Mouse (Mus musculus) kidney, embryonic 16.5 days (tissue): Measurements from ENCODE around the gene Zswim1. TPM values are rescaled to one million over a fixed set of nuclear protein-coding genes. Genes with fewer than 3 reads are reported as not detected.
"Not testable (repeated sequence)": the region's sequence is repeated elsewhere in the genome, so short reads cannot be mapped to it uniquely, and the experiment has no call there.

Experiments used
- ATAC-seq: fragments of 200-750 bp; cut with Nextera tagmentation; 2 replicates; pipeline ENCODE4 v1.8.0; 2017; ENCODE audit warnings: moderate TSS enrichment; ENCODE audit not compliant: low FRiP score, low TSS enrichment
- H3K27ac ChIP-seq: fragments of 300-500 bp; sonication (generic); 2 replicates; pipeline ENCODE4 v1.5.1; 2014; ENCODE audit warnings: low read length
- H3K27me3 ChIP-seq: fragments of 300-500 bp; sonication (generic); 2 replicates; pipeline ENCODE4 v1.6.1; 2014; ENCODE audit warnings: low read length, control low read depth, mixed read lengths; ENCODE audit not compliant: insufficient read depth
- H3K36me3 ChIP-seq: fragments of 300-500 bp; sonication (generic); 2 replicates; pipeline ENCODE4 v1.6.1; 2014; ENCODE audit warnings: low read length, control low read depth, mixed read lengths; ENCODE audit not compliant: insufficient read depth
- H3K4me1 ChIP-seq: fragments of 300-500 bp; sonication (generic); 2 replicates; pipeline ENCODE4 v1.6.1; 2014; ENCODE audit warnings: low read length, control low read depth, mixed read lengths; ENCODE audit not compliant: insufficient read depth
- H3K4me2 ChIP-seq: fragments of 300-500 bp; sonication (generic); replicated peaks from 2 replicates; pipeline ENCODE4 v1.6.1; 2014; ENCODE audit warnings: low read depth, low read length
- H3K4me3 ChIP-seq: fragments of 300-500 bp; sonication (generic); 2 replicates; pipeline ENCODE4 v1.5.1; 2014; ENCODE audit warnings: mild to moderate bottlenecking, low read length
- H3K9ac ChIP-seq: fragments of 300-500 bp; sonication (generic); replicated peaks from 2 replicates; pipeline ENCODE4 v1.6.1; 2014; ENCODE audit warnings: low read length
- H3K9me3 ChIP-seq: fragments of 300-500 bp; sonication (generic); 2 replicates; pipeline ENCODE4 v1.6.1; 2016; ENCODE audit warnings: low read length, control low read depth
- WGBS: fragments of 180-500 bp; shearing (Covaris S2); extraction: QIAGEN DNeasy Blood & Tissue Kit; methylation state at CpG from one replicate; pipeline ENCODE4 v1.1.7; 2014; 5-methylcytosine and 5-hydroxymethylcytosine counted together
- polyA plus RNA-seq: library from polyadenylated mRNA; unstranded; fragments of >200 nt; fragmentation: Nextera tagmentation; extraction: Ambion mirVana; gene quantifications from 2 replicates; pipeline ENCODE4 v1.2.1, GENCODE M21; 2015

The Zswim1 gene
- polyA plus RNA-seq, 1 experiment from 2014 or later: 21.7 TPM

DNA sequence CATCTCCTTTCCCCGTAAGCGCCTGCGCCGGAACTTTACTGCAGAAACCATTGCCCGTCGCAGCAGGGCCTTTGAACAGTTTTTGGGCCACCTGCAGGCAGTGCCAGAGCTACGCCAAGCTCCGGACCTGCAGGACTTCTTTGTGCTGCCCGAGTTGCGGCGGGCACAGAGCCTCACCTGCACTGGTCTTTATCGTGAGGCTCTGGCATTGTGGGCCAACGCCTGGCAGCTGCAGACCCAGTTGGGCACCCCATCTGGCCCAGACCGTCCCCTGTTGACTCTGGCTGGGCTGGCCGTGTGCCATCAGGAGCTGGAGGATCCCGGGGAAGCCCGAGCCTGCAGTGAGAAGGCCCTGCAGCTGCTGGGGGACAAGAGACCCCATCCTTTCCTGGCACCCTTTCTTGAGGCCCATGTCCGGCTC lies 30.6 kb upstream of the Zswim1 start:
- no peaks in the 10 kb centered on the region for H3K9me3 ChIP-seq
- H3K4me2 ChIP-seq: no peak overlapping the region
- H3K9ac ChIP-seq: no peak overlapping the region
- H3K4me3 ChIP-seq: no peak overlapping the region
- H3K27ac ChIP-seq: no peak overlapping the region
- no peaks in the 10 kb centered on the region for H3K27me3 ChIP-seq
- H3K36me3 ChIP-seq: peaks cover 38% of the 10 kb centered on the region
- no peak for ATAC-seq
- H3K4me1 ChIP-seq: peaks cover 10% of the 10 kb centered on the region
- WGBS: 90% methylated on average over 18 of the region's 18 CpGs

DNA sequence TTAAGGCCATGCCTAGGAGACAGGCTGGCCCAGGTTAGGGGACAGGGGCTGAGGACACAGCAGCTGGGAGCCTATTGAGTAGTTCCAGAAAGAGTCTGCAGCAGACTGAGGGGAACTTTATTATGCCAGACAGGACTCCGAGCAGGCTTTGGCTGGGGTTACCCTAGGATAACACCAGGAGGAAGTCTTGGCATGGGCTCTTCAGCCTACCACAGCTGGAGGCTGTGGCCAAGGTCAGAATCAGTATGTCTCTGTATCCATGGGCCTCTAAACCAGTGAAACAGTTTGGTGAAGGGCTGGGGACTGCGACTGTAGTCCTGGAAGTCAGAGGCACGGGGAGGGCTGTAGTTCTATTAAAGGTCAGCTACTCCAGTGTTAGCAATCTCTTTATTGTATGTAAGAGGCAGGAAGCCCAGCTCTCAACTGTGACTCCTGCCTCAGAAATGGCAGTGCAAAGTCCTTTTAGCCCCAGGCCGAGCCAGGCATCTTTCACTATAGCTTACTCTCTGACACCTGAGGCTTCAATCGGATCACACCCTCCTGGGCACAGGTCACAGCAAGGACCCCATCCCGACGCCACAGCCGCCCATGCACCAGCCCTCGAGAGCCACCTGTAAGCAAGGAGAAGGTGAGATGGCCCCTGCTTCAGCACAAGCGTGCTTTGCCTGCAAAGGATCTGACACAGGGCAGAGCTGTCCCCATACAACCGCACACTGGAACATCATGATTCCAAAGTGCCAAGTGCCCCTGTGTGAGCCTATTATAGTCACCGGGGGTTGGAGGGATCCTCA lies 29.9 kb upstream of the Zswim1 start:
- Histone ChIP-seq H3K4me1 (peaks cover 3% of the 10 kb centered on the region), H3K4me3 (no peak overlapping the region), H3K4me2 (no peak overlapping the region), H3K36me3 (peaks cover 43% of the 10 kb centered on the region), H3K27ac (no peak overlapping the region), H3K9me3 (no peaks in the 10 kb centered on the region), H3K9ac (no peak overlapping the region), H3K27me3 (no peaks in the 10 kb centered on the region)
- 89% methylated on average over 12 of the region's 12 CpGs for WGBS
- ATAC-seq: no peak

DNA sequence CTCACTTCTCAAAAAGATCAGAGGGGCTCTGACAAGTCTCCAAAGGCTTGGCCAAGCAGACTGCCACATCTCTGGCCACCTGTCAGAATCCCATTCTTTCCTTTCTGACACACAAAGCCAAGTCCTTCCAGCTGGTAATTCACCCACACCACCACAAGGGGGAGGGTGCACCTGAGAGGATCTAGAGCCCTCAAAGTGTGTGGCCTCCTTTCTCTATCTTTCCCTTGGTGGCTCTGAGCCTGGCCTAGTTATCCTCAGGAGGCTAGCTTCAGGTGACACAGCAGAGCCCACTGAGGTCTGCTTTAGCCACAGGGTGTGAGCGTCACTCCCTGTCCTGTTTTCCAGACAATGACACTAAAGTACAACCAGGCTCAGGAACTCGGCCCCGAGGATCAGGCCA lies 29.2 kb upstream of the Zswim1 start:
- H3K4me3 ChIP-seq: no peak overlapping the region
- no peak overlapping the region for H3K9ac ChIP-seq
- 86% methylated on average over 3 of the region's 3 CpGs for WGBS
- ATAC-seq: peak; percentile 52; the same call in 1 of the 2 replicates
- H3K9me3 ChIP-seq: no peaks in the 10 kb centered on the region
- H3K27ac ChIP-seq: no peak overlapping the region
- H3K36me3 ChIP-seq: peaks cover 48% of the 10 kb centered on the region
- H3K27me3 ChIP-seq: no peaks in the 10 kb centered on the region
- no peaks in the 10 kb centered on the region for H3K4me1 ChIP-seq
- no peak overlapping the region for H3K4me2 ChIP-seq

DNA sequence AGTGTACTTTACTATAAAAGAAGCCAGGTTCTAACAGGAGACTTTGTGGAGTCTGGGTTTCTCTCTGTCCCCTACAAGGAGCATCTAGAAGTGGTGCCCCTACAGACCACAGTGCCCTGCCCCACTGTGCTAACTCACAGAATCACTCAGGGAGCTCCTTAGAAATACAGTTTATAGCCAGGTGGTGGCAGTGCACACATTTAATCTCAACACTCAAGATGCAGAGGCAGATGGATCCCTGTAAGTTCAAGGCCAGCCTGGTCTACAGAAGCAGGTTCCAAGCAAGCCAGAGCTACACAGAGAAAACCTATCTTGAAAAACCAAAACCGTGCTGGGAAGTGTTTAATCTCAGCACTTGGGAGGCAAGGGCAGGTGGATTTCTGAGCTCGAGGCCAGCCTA lies 28.7 kb upstream of the Zswim1 start:
- no peaks in the 10 kb centered on the region for H3K4me1 ChIP-seq
- H3K9ac ChIP-seq: no peak overlapping the region
- H3K36me3 ChIP-seq: peaks cover 52% of the 10 kb centered on the region
- ATAC-seq: no peak
- H3K9me3 ChIP-seq: no peaks in the 10 kb centered on the region
- H3K27ac ChIP-seq: no peak overlapping the region
- H3K4me2 ChIP-seq: no peak overlapping the region
- no peak overlapping the region for H3K4me3 ChIP-seq
- no peaks in the 10 kb centered on the region for H3K27me3 ChIP-seq
- 94% methylated on average over 2 of the region's 2 CpGs for WGBS

DNA sequence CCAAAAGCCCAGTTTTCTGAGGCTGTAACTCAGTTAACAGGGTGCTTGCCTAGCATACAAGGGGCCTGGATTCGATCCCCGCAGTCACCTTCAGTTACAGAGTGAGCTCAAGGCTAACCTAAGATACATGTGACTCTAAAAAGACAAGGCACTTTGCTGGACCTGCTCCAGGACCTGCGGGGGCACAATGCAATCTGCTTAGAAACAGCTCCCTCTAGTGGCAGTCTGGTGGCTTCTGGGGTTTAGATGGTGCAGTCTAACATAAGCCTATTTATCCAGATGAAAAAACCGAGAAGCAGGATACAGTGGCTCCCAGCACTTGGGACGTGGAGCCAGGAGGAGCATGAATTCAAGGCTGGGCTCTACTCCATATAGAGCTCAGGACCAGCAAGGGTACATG lies 28.2 kb upstream of the Zswim1 start:
- H3K36me3 ChIP-seq: peaks cover 54% of the 10 kb centered on the region
- 33% methylated on average over 5 of the region's 5 CpGs for WGBS
- ATAC-seq: peak; percentile 50

DNA sequence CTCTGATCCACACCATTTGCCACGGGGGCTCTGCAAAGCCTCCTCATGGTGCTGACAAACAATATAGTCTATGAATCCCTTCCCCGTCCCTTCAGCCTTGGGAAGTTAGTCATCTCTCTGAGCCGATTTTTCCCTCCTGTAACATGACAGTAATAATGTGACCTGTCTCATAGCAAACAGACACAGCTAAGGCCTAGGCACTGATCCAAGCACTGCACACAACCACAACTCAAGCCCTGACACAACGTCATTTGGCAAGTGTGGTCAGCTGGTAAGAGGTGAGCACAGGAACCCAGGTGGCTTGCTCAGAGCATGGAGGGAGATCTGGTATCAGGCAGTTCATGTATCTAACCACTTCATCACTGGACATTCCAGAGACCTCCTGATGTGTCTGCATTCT lies 26.6 kb upstream of the Zswim1 start:
- WGBS: 82% methylated on average over 4 of the region's 4 CpGs
- ATAC-seq: no peak
- no peaks in the 10 kb centered on the region for H3K27me3 ChIP-seq
- H3K27ac ChIP-seq: no peak overlapping the region
- no peaks in the 10 kb centered on the region for H3K9me3 ChIP-seq
- no peak overlapping the region for H3K4me3 ChIP-seq
- no peak overlapping the region for H3K4me2 ChIP-seq
- peaks cover 61% of the 10 kb centered on the region for H3K36me3 ChIP-seq
- H3K4me1 ChIP-seq: no peaks in the 10 kb centered on the region
- no peak overlapping the region for H3K9ac ChIP-seq

More for the DNA sequence above, 28.2 kb upstream of the Zswim1 start:
- Histone ChIP-seq H3K9me3 (no peaks in the 10 kb centered on the region), H3K4me3 (no peak overlapping the region), H3K4me2 (no peak overlapping the region), H3K27ac (no peak overlapping the region), H3K9ac (no peak overlapping the region), H3K27me3 (no peaks in the 10 kb centered on the region), H3K4me1 (no peaks in the 10 kb centered on the region)

DNA sequence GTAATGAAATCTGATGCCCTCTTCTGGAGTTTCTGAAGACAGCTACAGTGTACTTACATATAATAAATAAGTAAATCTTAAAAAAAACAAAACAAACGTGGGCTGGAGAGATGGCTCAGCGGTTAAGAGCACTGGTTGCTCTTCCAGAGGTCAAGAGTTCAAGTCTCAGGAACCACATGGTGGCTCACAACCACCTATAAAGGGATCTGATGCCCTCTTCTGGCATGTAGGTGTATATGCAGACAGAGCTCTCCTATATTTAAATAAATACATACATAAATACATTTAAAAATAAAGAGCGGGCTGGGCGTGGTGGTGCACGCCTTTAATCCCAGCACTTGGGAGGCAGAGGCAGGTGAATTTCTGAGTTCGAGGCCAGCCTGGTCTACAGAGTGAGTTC lies 23.9 kb upstream of the Zswim1 start:
- H3K4me1 ChIP-seq, H3K9ac ChIP-seq, H3K27ac ChIP-seq, H3K27me3 ChIP-seq, H3K4me3 ChIP-seq, H3K4me2 ChIP-seq, ATAC-seq, H3K9me3 ChIP-seq: not testable (repeated sequence)
- WGBS: 79% methylated on average over 6 of the region's 6 CpGs
- peaks cover 46% of the 10 kb centered on the region for H3K36me3 ChIP-seq

DNA sequence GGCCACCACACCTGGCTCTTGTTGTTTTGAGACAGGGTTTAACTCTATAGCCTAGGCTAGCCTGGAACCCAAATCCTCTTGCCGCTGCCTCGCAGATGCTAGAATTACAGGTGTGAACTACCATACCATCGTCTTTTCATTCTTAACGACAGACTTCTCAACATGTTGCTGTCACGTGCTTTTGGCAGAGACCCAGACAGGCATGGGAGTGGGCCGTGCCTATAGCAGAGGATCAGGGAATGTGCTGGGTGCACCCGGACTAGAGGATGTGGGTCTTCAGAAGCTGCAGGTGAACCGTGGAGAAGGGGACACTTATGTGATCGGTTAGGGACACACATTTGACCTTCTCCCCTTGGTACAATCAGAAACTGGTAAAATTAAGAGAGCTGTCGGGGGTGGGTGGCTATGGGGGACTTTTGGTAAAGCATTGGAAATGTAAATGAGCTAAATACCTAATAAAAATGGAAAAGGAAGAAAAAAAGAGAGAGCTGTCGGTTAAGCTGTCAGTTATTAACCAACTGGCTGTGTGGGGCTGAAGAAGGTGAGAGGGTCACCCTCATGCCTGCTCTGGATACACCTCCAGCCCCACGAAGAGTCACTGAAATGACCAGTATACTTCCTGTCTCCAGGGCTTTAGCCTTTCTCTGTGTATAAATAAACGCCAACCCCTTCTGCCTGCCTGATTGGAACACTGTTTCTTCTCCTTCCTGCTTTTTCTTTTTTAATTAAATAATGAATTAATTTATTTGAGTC lies 22.1 kb upstream of the Zswim1 start:
- H3K36me3 ChIP-seq: peaks cover 36% of the 10 kb centered on the region
- no peak overlapping the region for H3K27ac ChIP-seq
- no peak overlapping the region for H3K4me2 ChIP-seq
- no peak overlapping the region for H3K4me3 ChIP-seq
- ATAC-seq: no peak
- H3K4me1 ChIP-seq: peaks cover 14% of the 10 kb centered on the region
- no peaks in the 10 kb centered on the region for H3K9me3 ChIP-seq
- no peaks in the 10 kb centered on the region for H3K27me3 ChIP-seq
- H3K9ac ChIP-seq: no peak overlapping the region
- WGBS: 82% methylated on average over 13 of the region's 13 CpGs

DNA sequence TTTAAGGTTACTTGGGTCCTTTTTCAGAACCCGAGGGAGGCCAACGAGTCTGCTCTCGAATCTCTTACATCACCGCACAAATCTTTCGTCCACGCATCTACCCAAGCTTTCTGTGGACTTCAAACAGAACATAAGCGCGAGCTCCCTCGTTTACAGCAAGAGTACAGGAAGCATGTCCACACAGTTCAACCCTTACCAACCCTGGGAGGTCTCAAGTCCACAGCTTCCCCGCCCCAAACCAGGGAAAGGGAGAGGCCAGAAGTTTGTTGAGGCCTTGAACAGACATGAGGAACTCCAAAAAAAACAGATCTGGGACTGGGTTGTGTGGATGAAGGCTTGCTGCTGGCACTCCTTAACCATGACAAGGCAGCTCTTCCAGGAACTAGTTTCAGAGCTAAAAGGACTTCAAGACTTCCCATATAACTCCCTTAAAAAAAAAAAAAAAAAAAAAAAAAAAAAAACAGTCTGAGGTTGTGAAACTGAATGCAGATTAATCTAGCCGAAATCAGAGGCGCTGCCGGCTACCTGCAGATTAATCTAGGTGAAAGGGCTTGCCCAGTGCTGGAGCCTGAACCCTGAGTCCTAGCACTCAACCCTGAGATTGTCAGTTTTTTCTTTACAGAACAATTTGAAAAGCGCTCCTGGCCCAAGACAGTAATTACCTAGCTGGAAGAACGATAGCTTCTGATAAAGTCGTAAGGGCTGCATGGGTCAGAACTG lies 19.1 kb upstream of the Zswim1 start:
- no peak for ATAC-seq
- peaks cover 24% of the 10 kb centered on the region for H3K4me1 ChIP-seq
- H3K4me2 ChIP-seq: peak overlapping the region; percentile 65
- H3K27me3 ChIP-seq: no peaks in the 10 kb centered on the region
- peaks cover 23% of the 10 kb centered on the region for H3K36me3 ChIP-seq
- H3K4me3 ChIP-seq: peak overlapping the region; percentile 63
- WGBS: 84% methylated on average over 16 of the region's 16 CpGs
- H3K9me3 ChIP-seq: no peaks in the 10 kb centered on the region
- peak overlapping the region; percentile 84 for H3K9ac ChIP-seq
- no peak overlapping the region for H3K27ac ChIP-seq
